Mouse (Mus musculus) thymus, postnatal 10 days (tissue): ENCODE measurements around the gene Smarcc2.

Source experiments
- DNase-seq, 2 experiments: peaks; one replicate each; pipeline ENCODE4 v3.0.0; 2021; ENCODE audit warnings: low spot score in 2 of 2

The Smarcc2 gene

GRCm38 (mm10) chr10:128516029-128516428, 57.0 kb downstream of the Smarcc2 start:
- DNase-seq = no peak

DNA sequence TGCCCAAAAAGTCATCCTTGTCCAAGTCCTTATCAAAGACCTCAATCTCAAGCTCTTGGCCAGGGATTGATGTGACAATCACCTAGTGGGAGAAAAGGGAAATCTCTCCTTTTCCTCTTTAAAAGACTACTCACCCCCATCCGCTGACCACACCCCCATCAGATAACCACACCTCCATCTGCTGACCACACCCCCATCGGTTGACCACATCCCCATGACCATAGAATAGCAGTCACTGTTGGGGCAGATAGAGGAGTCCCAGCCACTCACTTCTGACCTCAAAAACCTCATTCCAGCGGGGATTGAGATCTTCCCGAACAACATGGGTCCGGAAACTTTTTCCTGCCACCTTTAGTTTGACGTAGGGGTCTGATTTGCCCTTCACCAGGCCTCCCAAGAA, 57.6 kb downstream of the Smarcc2 start:
- no peak for DNase-seq

- peak in 1 of 2 experiments; percentile 47 for DNase-seq
Observed at GRCm38 (mm10) chr10:128518833-128519232, 59.8 kb downstream of the Smarcc2 start.

- no peak for DNase-seq
Observed at GRCm38 (mm10) chr10:128520591-128520990, 61.5 kb downstream of the Smarcc2 start.

DNA sequence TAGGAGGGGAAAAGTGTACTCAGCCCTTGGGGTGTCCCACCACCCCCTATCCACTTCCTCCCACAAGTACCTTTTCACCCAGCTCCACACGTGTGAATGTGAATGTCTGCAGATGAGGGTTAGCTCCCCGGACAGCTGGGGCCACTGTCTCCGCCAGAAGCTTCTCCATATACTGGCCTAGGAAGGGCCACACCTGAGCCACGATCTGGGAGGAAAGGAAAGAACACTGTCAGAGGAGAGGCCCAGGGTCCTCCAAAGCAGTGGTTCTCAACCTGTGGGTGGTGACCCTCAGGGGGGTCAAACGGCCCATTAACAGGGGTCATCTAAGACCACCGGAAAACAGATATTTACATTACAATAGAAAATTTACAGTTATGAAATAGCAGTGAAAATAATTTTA, 63.3 kb downstream of the Smarcc2 start:
- DNase-seq = no peak

DNA sequence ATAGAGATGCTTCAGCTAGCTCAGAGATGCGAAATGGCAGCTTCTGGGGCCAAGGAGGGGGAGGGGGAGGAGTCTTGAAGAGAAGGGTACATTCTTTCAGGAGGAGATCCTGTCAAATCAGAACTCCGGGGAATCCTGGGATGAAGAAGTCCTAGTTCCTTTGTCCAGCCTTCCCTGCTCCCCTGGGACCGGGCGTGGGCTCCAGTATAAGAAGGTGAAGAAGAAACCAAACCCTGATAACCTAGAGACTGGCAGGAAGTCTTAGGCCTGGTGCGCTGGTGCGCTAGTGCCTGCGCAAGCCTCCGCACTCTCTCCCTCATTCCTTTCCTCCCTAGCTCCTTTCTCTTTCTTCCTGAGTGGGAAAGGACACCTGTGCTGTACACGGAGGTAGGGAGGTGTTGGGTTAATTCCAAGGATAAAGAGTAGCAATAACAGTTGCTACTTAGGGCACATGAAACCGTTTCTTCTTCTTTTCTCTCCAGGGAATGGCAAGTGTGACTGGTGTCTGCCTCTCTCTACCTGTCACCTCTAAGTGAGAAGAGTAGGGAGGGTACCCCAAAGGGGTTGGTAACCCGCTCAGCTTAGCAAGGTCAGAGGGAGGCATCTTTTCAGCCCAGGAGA, 65.2 kb downstream of the Smarcc2 start:
- DNase-seq = no peak

DNA sequence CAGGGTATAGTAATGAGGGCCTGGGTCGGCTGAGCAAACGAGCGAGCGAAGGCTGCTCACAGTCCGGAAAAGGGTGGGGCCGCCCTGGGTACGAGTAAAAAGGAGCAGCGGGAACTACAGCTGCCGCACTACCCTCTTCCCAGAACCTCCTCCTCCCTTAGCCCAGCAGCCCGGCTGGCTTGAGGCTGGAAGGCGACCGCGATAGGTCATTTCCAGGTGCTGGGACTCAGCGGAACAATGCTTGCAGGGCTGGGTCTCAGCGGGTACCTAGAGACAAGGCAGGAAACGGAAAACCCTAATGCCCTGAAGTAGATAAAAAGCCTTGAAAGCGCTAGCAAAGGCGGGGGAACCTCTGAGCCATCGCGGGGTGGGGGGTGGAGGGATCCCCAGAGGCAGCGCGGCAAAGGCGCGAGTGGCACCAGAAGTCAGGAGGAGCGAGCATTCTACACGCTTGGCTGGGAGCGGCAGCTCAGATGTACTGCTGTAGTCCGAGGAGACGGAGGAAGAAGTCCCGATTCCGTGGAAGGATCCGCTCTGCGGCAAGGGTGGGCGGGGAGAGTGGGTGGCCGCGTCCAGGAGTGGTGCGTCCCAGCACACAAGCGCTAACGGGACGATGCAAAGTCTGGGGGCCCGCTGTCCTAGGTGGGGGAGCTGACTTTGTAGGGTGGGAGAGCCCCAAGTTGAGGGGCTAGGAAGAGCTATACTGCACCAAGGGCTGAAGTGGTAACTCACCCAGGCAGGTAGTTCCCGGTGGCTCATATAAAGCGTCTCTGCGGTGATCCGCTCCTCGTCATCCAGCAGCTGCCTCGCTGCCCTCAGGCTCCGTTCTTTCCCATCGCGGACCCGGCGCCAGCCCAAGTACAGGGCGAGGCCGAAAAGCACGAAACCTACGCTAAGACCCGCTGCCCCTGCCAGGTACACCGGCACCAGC, 65.9 kb downstream of the Smarcc2 start:
- peak; percentile 56 to 66 for DNase-seq

DNA sequence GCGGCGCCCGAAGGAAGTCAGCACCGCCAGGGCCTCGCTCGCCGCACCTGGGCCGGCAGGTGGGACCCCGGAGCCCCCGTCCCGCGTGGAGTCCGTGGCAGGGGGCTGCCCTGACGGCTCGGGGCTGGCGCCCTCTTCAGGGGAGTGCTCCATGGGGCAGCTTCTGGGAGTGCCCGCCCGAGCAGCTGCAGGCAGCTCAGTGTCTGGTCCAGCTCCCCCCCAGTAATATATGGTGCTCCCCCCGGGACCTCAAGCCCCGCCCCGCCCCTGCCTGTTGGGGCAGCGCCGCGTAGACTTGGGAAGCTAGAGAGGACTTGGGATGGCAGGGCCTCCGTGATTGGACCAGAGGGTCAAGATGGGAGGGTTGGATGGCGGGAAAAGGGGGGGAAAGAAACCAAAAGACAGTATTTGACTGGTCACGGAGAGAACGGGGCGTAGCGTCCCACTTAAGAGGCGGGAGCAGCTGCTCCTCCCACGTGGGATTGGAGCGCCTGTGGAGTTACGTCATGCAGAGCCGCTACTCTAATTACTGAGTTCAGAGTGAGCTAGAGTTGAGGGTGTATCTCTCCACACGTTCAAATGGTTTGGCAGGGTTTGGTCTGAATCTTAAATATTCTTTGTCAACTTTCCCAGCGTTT, 66.7 kb downstream of the Smarcc2 start, which contains the start of gene Esyt1:
Gene Esyt1, minus strand, starts transcription at position 201 of the 638 bp plus-strand sequence.
- peak; percentile 80 to 89 for DNase-seq

- DNase-seq = no peak
Observed at GRCm38 (mm10) chr10:128526366-128527356, 67.6 kb downstream of the Smarcc2 start.

GRCm38 (mm10) chr10:128535206-128535605, 76.2 kb downstream of the Smarcc2 start:
- DNase-seq = no peak

DNA sequence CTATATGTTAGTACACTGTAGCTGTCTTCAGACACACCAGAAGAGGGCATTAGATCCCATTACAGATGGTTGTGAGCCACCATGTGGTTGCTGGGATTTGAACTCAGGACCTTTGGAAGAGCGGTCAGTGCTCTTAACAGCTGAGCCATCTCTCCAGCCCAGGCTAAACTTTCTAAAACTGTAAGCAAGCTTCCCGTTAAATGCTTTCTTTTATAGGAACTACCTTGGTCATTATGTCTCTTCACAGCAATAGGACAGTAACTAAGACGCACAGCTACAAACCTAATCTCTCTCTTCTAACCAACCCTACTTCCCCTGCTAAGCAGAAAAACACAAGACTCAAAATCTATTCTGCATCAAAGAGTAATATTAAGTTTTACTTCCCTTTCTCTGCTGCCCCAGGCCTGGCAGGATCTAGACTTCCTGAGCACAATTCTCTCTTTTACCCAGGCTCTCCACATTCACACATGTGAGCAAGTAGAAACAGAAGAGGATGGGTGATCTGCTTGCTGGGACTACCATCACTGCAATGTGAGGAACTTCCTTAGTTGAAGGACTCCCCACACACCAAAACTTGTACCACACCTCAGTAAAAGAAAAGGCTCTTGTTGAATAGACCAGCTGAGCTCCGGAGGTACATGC, 76.7 kb downstream of the Smarcc2 start:
- DNase-seq = no peak

DNA sequence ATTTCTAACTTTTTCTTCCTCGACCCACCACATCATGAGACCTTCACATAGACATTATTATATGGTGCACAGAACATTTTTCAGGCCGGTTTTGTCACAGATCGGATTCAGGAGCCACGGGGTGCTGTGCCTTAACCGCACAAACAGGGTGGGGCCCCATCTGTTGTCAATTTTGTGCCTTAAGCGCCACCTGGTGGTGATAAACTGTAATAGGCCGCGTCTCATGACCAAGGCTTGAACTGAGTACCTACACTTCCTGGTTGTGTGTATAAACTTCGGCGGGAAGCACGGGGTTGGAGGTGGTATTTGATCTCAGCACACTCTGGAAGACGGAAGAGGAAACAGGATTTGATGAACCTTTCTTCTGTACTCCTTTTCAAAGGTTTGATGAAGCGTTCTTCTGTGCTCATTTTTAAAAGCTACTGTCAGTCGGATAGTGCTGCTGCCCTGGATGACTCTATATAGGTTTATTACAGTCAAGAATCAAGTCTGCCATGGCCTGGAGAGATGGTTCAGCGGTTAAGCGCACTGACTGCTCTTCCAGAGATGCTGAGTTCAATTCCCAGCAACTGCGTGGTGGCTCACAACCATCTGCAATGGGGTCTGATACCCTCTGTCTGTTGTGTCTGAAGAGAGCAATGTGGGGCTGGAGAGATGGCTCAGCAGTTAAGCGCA, 77.4 kb downstream of the Smarcc2 start:
- DNase-seq = peak; percentile 90 to 93

- DNase-seq = no peak
Observed at GRCm38 (mm10) chr10:128538340-128538870, 79.4 kb downstream of the Smarcc2 start.
